Mouse (Mus musculus): ENCODE measurements around the gene Plek2.

- TF ChIP-seq CTCF (IDR thresholded peaks at IDR 0.05; ENCODE audit: low read depth, low read length), result no peak
- no peak for TF ChIP-seq POLR2A (IDR thresholded peaks at IDR 0.05; ENCODE audit: extremely low read depth, insufficient read depth, low read length)
These were observed 15.3 kb upstream of the Plek2 start for GRCm38 (mm10) chr12:78922058-78922457.

All from liver, adult 2 months (tissue).